Mouse (Mus musculus): ENCODE results near the gene Efcab1. TPM values are rescaled to one million over a fixed set of nuclear protein-coding genes. Genes with fewer than 3 reads are reported as not detected.
"Not testable (repeated sequence)": the region's sequence is repeated elsewhere in the genome, so short reads cannot be mapped to it uniquely, and the experiment has no call there.

The Efcab1 gene
- polyA plus RNA-seq, 1 experiment from 2014 or later, result 2.7 TPM

GRCm38 (mm10) chr16:14939552-14939951 lies 33.1 kb downstream of the Efcab1 start:
- no peak for ATAC-seq (ENCODE audit: low FRiP score, low TSS enrichment)
- H3K4me1 ChIP-seq (ENCODE audit: insufficient read depth, low read length), result peaks cover 6% of the 10 kb centered on the region; the same call in 1 of the 2 replicates
- H3K27me3 ChIP-seq (ENCODE audit: insufficient read depth, low read length), result no peaks in the 10 kb centered on the region
- H3K4me2 ChIP-seq (replicated peaks; ENCODE audit: low read depth, low read length), result no peak overlapping the region
- no peak overlapping the region for H3K4me3 ChIP-seq (ENCODE audit: low read length)
- H3K9ac ChIP-seq (replicated peaks; ENCODE audit: low read length), result no peak overlapping the region
- no peaks in the 10 kb centered on the region for H3K9me3 ChIP-seq (ENCODE audit: low read length)
- H3K36me3 ChIP-seq (ENCODE audit: insufficient read depth, low read length), result no peaks in the 10 kb centered on the region
- peak overlapping the region; percentile 54 for H3K27ac ChIP-seq (ENCODE audit: low read length)
- WGBS, result 75% methylated on average over 1 of the region's 1 CpGs

GRCm38 (mm10) chr16:14939994-14940715 lies 33.7 kb downstream of the Efcab1 start:
- ATAC-seq (ENCODE audit: low FRiP score, low TSS enrichment), result 0 out of 2 replicates have a peak, but pooled peaks have one; percentile 36
- WGBS, result 43% methylated on average over 1 of the region's 1 CpGs
- Histone ChIP-seq H3K4me1 (ENCODE audit: insufficient read depth, low read length) (peaks cover 6% of the 10 kb centered on the region; the same call in 1 of the 2 replicates), H3K4me3 (ENCODE audit: low read length) (no peak overlapping the region), H3K9me3 (ENCODE audit: low read length) (no peaks in the 10 kb centered on the region), H3K27me3 (ENCODE audit: insufficient read depth, low read length) (no peaks in the 10 kb centered on the region), H3K4me2 (replicated peaks; ENCODE audit: low read depth, low read length) (no peak overlapping the region), H3K27ac (ENCODE audit: low read length) (peak overlapping the region; percentile 54; the same call in 1 of the 2 replicates), H3K9ac (replicated peaks; ENCODE audit: low read length) (no peak overlapping the region), H3K36me3 (ENCODE audit: insufficient read depth, low read length) (no peaks in the 10 kb centered on the region)

GRCm38 (mm10) chr16:14940898-14941297 lies 34.5 kb downstream of the Efcab1 start:
- H3K27ac ChIP-seq (ENCODE audit: low read length), result peak overlapping the region; percentile 63
- no peaks in the 10 kb centered on the region for H3K36me3 ChIP-seq (ENCODE audit: insufficient read depth, low read length)
- H3K9me3 ChIP-seq (ENCODE audit: low read length), result no peaks in the 10 kb centered on the region
- no peaks in the 10 kb centered on the region for H3K27me3 ChIP-seq (ENCODE audit: insufficient read depth, low read length)
- WGBS, result 61% methylated on average over 3 of the region's 3 CpGs
- H3K4me2 ChIP-seq (replicated peaks; ENCODE audit: low read depth, low read length), result no peak overlapping the region
- H3K4me1 ChIP-seq (ENCODE audit: insufficient read depth, low read length), result peaks cover 6% of the 10 kb centered on the region; the same call in 1 of the 2 replicates
- no peak overlapping the region for H3K4me3 ChIP-seq (ENCODE audit: low read length)
- no peak overlapping the region for H3K9ac ChIP-seq (replicated peaks; ENCODE audit: low read length)
- ATAC-seq (ENCODE audit: low FRiP score, low TSS enrichment), result no peak; the same call in 1 of the 2 replicates

GRCm38 (mm10) chr16:14943530-14943929 lies 37.1 kb downstream of the Efcab1 start:
- no peak overlapping the region for H3K9ac ChIP-seq (replicated peaks; ENCODE audit: low read length)
- H3K4me1 ChIP-seq (ENCODE audit: insufficient read depth, low read length), result peaks cover 6% of the 10 kb centered on the region; the same call in 1 of the 2 replicates
- H3K4me2 ChIP-seq (replicated peaks; ENCODE audit: low read depth, low read length), result no peak overlapping the region
- no peak for ATAC-seq (ENCODE audit: low FRiP score, low TSS enrichment)
- no peaks in the 10 kb centered on the region for H3K27me3 ChIP-seq (ENCODE audit: insufficient read depth, low read length)
- H3K27ac ChIP-seq (ENCODE audit: low read length), result no peak overlapping the region
- H3K36me3 ChIP-seq (ENCODE audit: insufficient read depth, low read length), result no peaks in the 10 kb centered on the region
- 86% methylated on average over 2 of the region's 2 CpGs for WGBS
- no peak overlapping the region for H3K4me3 ChIP-seq (ENCODE audit: low read length)
- H3K9me3 ChIP-seq (ENCODE audit: low read length), result no peaks in the 10 kb centered on the region

GRCm38 (mm10) chr16:14947561-14947960 lies 41.2 kb downstream of the Efcab1 start:
- not testable (repeated sequence) for H3K36me3 ChIP-seq (ENCODE audit: insufficient read depth, low read length); H3K27ac ChIP-seq (ENCODE audit: low read length); H3K9ac ChIP-seq (replicated peaks; ENCODE audit: low read length); H3K9me3 ChIP-seq (ENCODE audit: low read length); H3K27me3 ChIP-seq (ENCODE audit: insufficient read depth, low read length); H3K4me2 ChIP-seq (replicated peaks; ENCODE audit: low read depth, low read length); H3K4me1 ChIP-seq (ENCODE audit: insufficient read depth, low read length); ATAC-seq (ENCODE audit: low FRiP score, low TSS enrichment); H3K4me3 ChIP-seq (ENCODE audit: low read length)
- 87% methylated on average over 2 of the region's 2 CpGs for WGBS

- Histone ChIP-seq H3K27me3 (ENCODE audit: insufficient read depth, low read length) (no peaks in the 10 kb centered on the region), H3K4me3 (ENCODE audit: low read length) (no peak overlapping the region), H3K27ac (ENCODE audit: low read length) (no peak overlapping the region), H3K36me3 (ENCODE audit: insufficient read depth, low read length) (no peaks in the 10 kb centered on the region), H3K9ac (replicated peaks; ENCODE audit: low read length) (no peak overlapping the region), H3K4me2 (replicated peaks; ENCODE audit: low read depth, low read length) (no peak overlapping the region), H3K9me3 (ENCODE audit: low read length) (no peaks in the 10 kb centered on the region), H3K4me1 (ENCODE audit: insufficient read depth, low read length) (no peaks in the 10 kb centered on the region)
- 65% methylated on average over 2 of the region's 2 CpGs for WGBS
- no peak for ATAC-seq (ENCODE audit: low FRiP score, low TSS enrichment)
These were observed 45.5 kb downstream of the Efcab1 start for GRCm38 (mm10) chr16:14951894-14952293.

- Histone ChIP-seq H3K4me2 (replicated peaks; ENCODE audit: low read depth, low read length) (no peak overlapping the region), H3K9ac (replicated peaks; ENCODE audit: low read length) (no peak overlapping the region), H3K27ac (ENCODE audit: low read length) (no peak overlapping the region), H3K36me3 (ENCODE audit: insufficient read depth, low read length) (no peaks in the 10 kb centered on the region), H3K27me3 (ENCODE audit: insufficient read depth, low read length) (no peaks in the 10 kb centered on the region), H3K9me3 (ENCODE audit: low read length) (no peaks in the 10 kb centered on the region), H3K4me1 (ENCODE audit: insufficient read depth, low read length) (no peaks in the 10 kb centered on the region), H3K4me3 (ENCODE audit: low read length) (no peak overlapping the region)
- ATAC-seq (ENCODE audit: low FRiP score, low TSS enrichment), result no peak
- 97% methylated on average over 8 of the region's 8 CpGs for WGBS
These were observed 53.3 kb downstream of the Efcab1 start for GRCm38 (mm10) chr16:14959743-14960142.

GRCm38 (mm10) chr16:14973696-14974095 lies 67.3 kb downstream of the Efcab1 start:
- no peaks in the 10 kb centered on the region for H3K9me3 ChIP-seq (ENCODE audit: low read length)
- no peaks in the 10 kb centered on the region for H3K27me3 ChIP-seq (ENCODE audit: insufficient read depth, low read length)
- peak; percentile 35; the same call in 1 of the 2 replicates for ATAC-seq (ENCODE audit: low FRiP score, low TSS enrichment)
- H3K27ac ChIP-seq (ENCODE audit: low read length), result no peak overlapping the region
- H3K9ac ChIP-seq (replicated peaks; ENCODE audit: low read length), result no peak overlapping the region
- no peaks in the 10 kb centered on the region for H3K36me3 ChIP-seq (ENCODE audit: insufficient read depth, low read length)
- 29% methylated on average over 1 of the region's 1 CpGs for WGBS
- no peak overlapping the region for H3K4me3 ChIP-seq (ENCODE audit: low read length)
- H3K4me2 ChIP-seq (replicated peaks; ENCODE audit: low read depth, low read length), result no peak overlapping the region
- no peaks in the 10 kb centered on the region for H3K4me1 ChIP-seq (ENCODE audit: insufficient read depth, low read length)

- H3K27ac ChIP-seq (ENCODE audit: low read length), result no peak overlapping the region
- ATAC-seq (ENCODE audit: low FRiP score, low TSS enrichment), result no peak
- H3K36me3 ChIP-seq (ENCODE audit: insufficient read depth, low read length), result no peaks in the 10 kb centered on the region
- H3K9ac ChIP-seq (replicated peaks; ENCODE audit: low read length), result no peak overlapping the region
- H3K4me2 ChIP-seq (replicated peaks; ENCODE audit: low read depth, low read length), result no peak overlapping the region
- no peak overlapping the region for H3K4me3 ChIP-seq (ENCODE audit: low read length)
- H3K4me1 ChIP-seq (ENCODE audit: insufficient read depth, low read length), result no peaks in the 10 kb centered on the region
- H3K27me3 ChIP-seq (ENCODE audit: insufficient read depth, low read length), result no peaks in the 10 kb centered on the region
- WGBS, result 64% methylated on average over 2 of the region's 2 CpGs
- H3K9me3 ChIP-seq (ENCODE audit: low read length), result no peaks in the 10 kb centered on the region
These were observed 72.8 kb downstream of the Efcab1 start for GRCm38 (mm10) chr16:14979228-14979627.

GRCm38 (mm10) chr16:14989614-14990268 lies 83.3 kb downstream of the Efcab1 start:
- 69% methylated on average over 6 of the region's 6 CpGs for WGBS
- H3K4me2 ChIP-seq (replicated peaks; ENCODE audit: low read depth, low read length), result no peak overlapping the region
- H3K4me1 ChIP-seq (ENCODE audit: insufficient read depth, low read length), result no peaks in the 10 kb centered on the region
- 0 out of 2 replicates have a peak, but pooled peaks have one; percentile 51 for ATAC-seq (ENCODE audit: low FRiP score, low TSS enrichment)
- H3K27me3 ChIP-seq (ENCODE audit: insufficient read depth, low read length), result no peaks in the 10 kb centered on the region
- H3K27ac ChIP-seq (ENCODE audit: low read length), result no peak overlapping the region
- H3K4me3 ChIP-seq (ENCODE audit: low read length), result no peak overlapping the region
- no peaks in the 10 kb centered on the region for H3K9me3 ChIP-seq (ENCODE audit: low read length)
- no peak overlapping the region for H3K9ac ChIP-seq (replicated peaks; ENCODE audit: low read length)
- H3K36me3 ChIP-seq (ENCODE audit: insufficient read depth, low read length), result no peaks in the 10 kb centered on the region
